In genomic region chr6:71012823-71013461, GRCm38 (mm10) we compare ENCODE assay signal across 8 mouse cellular contexts. TPM values are rescaled to one million over a fixed set of nuclear protein-coding genes. Genes with fewer than 3 reads are reported as not detected.
A peak's percentile ranks its signal among the peaks of the same experiment; 100 is the strongest.
DNase-seq lines count a peak whose midpoint lies in the region; ATAC-seq lines count a peak whose summit lies in the region.

No protein-coding gene starts in this region.

- ATAC-seq in erythroid progenitor cell, adult 5-6 weeks (replicated peaks; ENCODE audit: low FRiP score, poor library complexity, severe bottlenecking): no peak

- intact Hi-C loops in left cerebral cortex, postnatal 4 days (cut with DNase I): no loop called here

- peak; percentile 4 for DNase-seq in T-cell, adult 2 months (ENCODE audit: low spot score)
- peak; percentile 90 for DNase-seq in cerebellum, postnatal 10 days
- peak; percentile 42 to 61 for DNase-seq in frontal cortex, postnatal 36 days (ENCODE audit: low spot score in 2 of 2)
- peak; percentile 53 for DNase-seq in kidney, adult 18-20 months
- peak; percentile 76 for DNase-seq in left cerebral cortex, postnatal 4 days
- peak; percentile 77 for DNase-seq in mesoderm, embryonic 11.5 days (ENCODE audit: low read depth, low spot score)
- DNase-seq in right cerebral cortex, postnatal 4 days: peak; percentile 71

RNA-seq across cellular contexts. Expression of gene Foxi3, which starts 56.6 kb away (rescaled TPM):
- not detected for total RNA-seq in left cerebral cortex, postnatal 4 days (2021)
- not detected in 2 replicates for total RNA-seq in erythroid progenitor cell, adult 5-6 weeks (2015; ENCODE audit: low replicate concordance)
- not detected in 2 replicates for total RNA-seq in erythroid progenitor cell, adult 5-6 weeks (2017; ENCODE audit: low replicate concordance)

Comparison
In these comparisons a context has a peak if more than half of its experiments do, and no peak if none do; other contexts are left out.
1. DNase-seq: peak in every context shown above with its lines; median percentile 90 in cerebellum, postnatal 10 days; 77 in mesoderm, embryonic 11.5 days; 76 in left cerebral cortex, postnatal 4 days; 71 in right cerebral cortex, postnatal 4 days; 53 in kidney, adult 18-20 months; 52 in frontal cortex, postnatal 36 days; 4 in T-cell, adult 2 months.